Mouse (Mus musculus): Measurements from ENCODE around the gene Irgm2.
"Not testable (repeated sequence)": the region's sequence is repeated elsewhere in the genome, so short reads cannot be mapped to it uniquely, and the experiment has no call there.

Irgm2 gene

GRCm38 (mm10) chr11:58199229-58200037, at the start of gene Irgm2, which contains the start of gene Igtp:
Gene Irgm2, plus strand, starts transcription at chr11:58199618.
Gene Igtp, plus strand, starts transcription at chr11:58199556.
- not testable (repeated sequence) for ATAC-seq (ENCODE audit: insufficient number of reproducible peaks, low FRiP score, low TSS enrichment)

- ATAC-seq (ENCODE audit: insufficient number of reproducible peaks, low FRiP score, low TSS enrichment), result no peak
Observed at GRCm38 (mm10) chr11:58155458-58155857, 44.0 kb upstream of the Irgm2 start.

- no peak for ATAC-seq (ENCODE audit: insufficient number of reproducible peaks, low FRiP score, low TSS enrichment)
Observed at GRCm38 (mm10) chr11:58156871-58157270, 42.5 kb upstream of the Irgm2 start.

- ATAC-seq (ENCODE audit: insufficient number of reproducible peaks, low FRiP score, low TSS enrichment), result no peak
Observed at GRCm38 (mm10) chr11:58165072-58165471, 34.3 kb upstream of the Irgm2 start.

GRCm38 (mm10) chr11:58167822-58168166, 31.6 kb upstream of the Irgm2 start:
- ATAC-seq (ENCODE audit: insufficient number of reproducible peaks, low FRiP score, low TSS enrichment), result no peak

GRCm38 (mm10) chr11:58168167-58168915, 31.1 kb upstream of the Irgm2 start, which contains the start of gene Gemin5:
Gene Gemin5, minus strand, starts transcription at chr11:58168539.
- peak; percentile 72; the same call in 1 of the 2 replicates for ATAC-seq (ENCODE audit: insufficient number of reproducible peaks, low FRiP score, low TSS enrichment)

- no peak for ATAC-seq (ENCODE audit: insufficient number of reproducible peaks, low FRiP score, low TSS enrichment)
Observed at GRCm38 (mm10) chr11:58169666-58170065, 29.8 kb upstream of the Irgm2 start.

- ATAC-seq (ENCODE audit: insufficient number of reproducible peaks, low FRiP score, low TSS enrichment), result peak; percentile 64; the same call in 1 of the 2 replicates
Observed at GRCm38 (mm10) chr11:58171459-58172091, 27.8 kb upstream of the Irgm2 start, which contains the start of gene Mrpl22. Gene Mrpl22, plus strand, starts transcription at chr11:58171661.

GRCm38 (mm10) chr11:58179563-58179962, 19.9 kb upstream of the Irgm2 start:
- peak; percentile 72; the same call in 1 of the 2 replicates for ATAC-seq (ENCODE audit: insufficient number of reproducible peaks, low FRiP score, low TSS enrichment)

GRCm38 (mm10) chr11:58179986-58180385, 19.4 kb upstream of the Irgm2 start:
- ATAC-seq (ENCODE audit: insufficient number of reproducible peaks, low FRiP score, low TSS enrichment), result not testable (repeated sequence)

- no peak for ATAC-seq (ENCODE audit: insufficient number of reproducible peaks, low FRiP score, low TSS enrichment)
Observed at GRCm38 (mm10) chr11:58180756-58181155, 18.7 kb upstream of the Irgm2 start.

GRCm38 (mm10) chr11:58183579-58183978, 15.8 kb upstream of the Irgm2 start:
- no peak for ATAC-seq (ENCODE audit: insufficient number of reproducible peaks, low FRiP score, low TSS enrichment)

GRCm38 (mm10) chr11:58189675-58190074, 9.7 kb upstream of the Irgm2 start:
- ATAC-seq (ENCODE audit: insufficient number of reproducible peaks, low FRiP score, low TSS enrichment), result no peak

- peak; percentile 76; the same call in 1 of the 2 replicates for ATAC-seq (ENCODE audit: insufficient number of reproducible peaks, low FRiP score, low TSS enrichment)
Observed at GRCm38 (mm10) chr11:58193326-58193725, 6.1 kb upstream of the Irgm2 start.

GRCm38 (mm10) chr11:58193860-58194520, 5.4 kb upstream of the Irgm2 start:
- no peak for ATAC-seq (ENCODE audit: insufficient number of reproducible peaks, low FRiP score, low TSS enrichment)

- no peak for ATAC-seq (ENCODE audit: insufficient number of reproducible peaks, low FRiP score, low TSS enrichment)
Observed at GRCm38 (mm10) chr11:58198663-58199062, 755 bp upstream of the Irgm2 start.

GRCm38 (mm10) chr11:58200226-58200625, 808 bp downstream of the Irgm2 start:
- no peak for ATAC-seq (ENCODE audit: insufficient number of reproducible peaks, low FRiP score, low TSS enrichment)

- no peak for ATAC-seq (ENCODE audit: insufficient number of reproducible peaks, low FRiP score, low TSS enrichment)
Observed at GRCm38 (mm10) chr11:58201052-58201451, 1.6 kb downstream of the Irgm2 start.

GRCm38 (mm10) chr11:58210321-58210886, 11.0 kb downstream of the Irgm2 start:
- ATAC-seq (ENCODE audit: insufficient number of reproducible peaks, low FRiP score, low TSS enrichment), result no peak
